Mouse (Mus musculus) hindbrain, postnatal 0 days (tissue): ENCODE data around the gene Mecom. TPM values are rescaled to one million over a fixed set of nuclear protein-coding genes. Genes with fewer than 3 reads are reported as not detected.

Experiments
- ATAC-seq: fragments of 200-750 bp; cut with Nextera tagmentation; 2 replicates; pipeline ENCODE4 v1.8.0; 2017; ENCODE audit warnings: mild to moderate bottlenecking, moderate TSS enrichment, moderate library complexity
- DNase-seq: peaks from one replicate; pipeline ENCODE4 v3.0.0-alpha.2; 2015; ENCODE audit warnings: low spot score
- H3K27ac ChIP-seq: fragments of 300-500 bp; sonication (generic); 2 replicates; pipeline ENCODE4 v1.5.1; 2014; ENCODE audit warnings: mild to moderate bottlenecking
- H3K27me3 ChIP-seq: fragments of 300-500 bp; sonication (generic); 2 replicates; pipeline ENCODE4 v1.6.1; 2014; ENCODE audit warnings: low read length, mixed read lengths; ENCODE audit not compliant: insufficient read depth
- H3K36me3 ChIP-seq: fragments of 300-500 bp; sonication (generic); 2 replicates; pipeline ENCODE4 v1.6.1; 2014; ENCODE audit warnings: low read length, mixed read lengths; ENCODE audit not compliant: insufficient read depth
- H3K4me1 ChIP-seq: fragments of 300-500 bp; sonication (generic); 2 replicates; pipeline ENCODE4 v1.6.1; 2014; ENCODE audit warnings: antibody characterized with exemption, low read length, mixed read lengths; ENCODE audit not compliant: insufficient read depth
- H3K4me2 ChIP-seq: fragments of 300-500 bp; sonication (generic); 2 replicates; pipeline ENCODE4 v1.6.1; 2014; ENCODE audit warnings: low read depth, mild to moderate bottlenecking, low read length, moderate library complexity, mixed read lengths
- H3K4me3 ChIP-seq: fragments of 300-500 bp; sonication (generic); 2 replicates; pipeline ENCODE4 v1.5.1; 2014; ENCODE audit warnings: low read length
- H3K9ac ChIP-seq: fragments of 300-500 bp; sonication (generic); replicated peaks from 2 replicates; pipeline ENCODE4 v1.6.1; 2014; ENCODE audit warnings: mild to moderate bottlenecking, low read length, moderate library complexity, mixed read lengths
- H3K9me3 ChIP-seq: fragments of 300-500 bp; sonication (generic); 2 replicates; pipeline ENCODE4 v1.6.1; 2016; ENCODE audit warnings: low read length, mixed read lengths
- CTCF ChIP-seq: IDR thresholded peaks from 2 replicates; pipeline ENCODE4 v1.5.1; 2016; ENCODE audit warnings: antibody characterized with exemption, control low read depth, low read depth
- WGBS: fragments of 180-500 bp; shearing (Covaris S2); extraction: QIAGEN DNeasy Blood & Tissue Kit; methylation state at CpG from one replicate; pipeline ENCODE4 v1.1.7; 2014; 5-methylcytosine and 5-hydroxymethylcytosine counted together
- polyA plus RNA-seq: library from polyadenylated mRNA; unstranded; fragments of >200 nt; fragmentation: Nextera tagmentation; extraction: Ambion mirVana; gene quantifications from 2 replicates; pipeline ENCODE4 v1.2.1, GENCODE M21; 2015
- total RNA-seq: library from RNA; depleted of rRNA; stranded (reverse); fragments of >200 nt; gene quantifications from 2 replicates; pipeline ENCODE4 v1.2.3, GENCODE M21; 2014

Mecom gene
- total and polyA plus RNA-seq, 2 experiments from 2014 or later, result 4.5 to 8.3 TPM

- no peaks in the 10 kb centered on the region for H3K4me1 ChIP-seq
- WGBS, result 74% methylated on average over 7 of the region's 7 CpGs
Measured at GRCm38 (mm10) chr3:30468068-30468835, 79.6 kb downstream of the Mecom start.

GRCm38 (mm10) chr3:30466031-30466650 lies 81.7 kb downstream of the Mecom start:
- Histone ChIP-seq H3K4me3 (no peak overlapping the region), H3K36me3 (no peaks in the 10 kb centered on the region), H3K4me2 (no peak overlapping the region), H3K27ac (no peak overlapping the region), H3K9me3 (no peaks in the 10 kb centered on the region), H3K9ac (no peak overlapping the region), H3K27me3 (no peaks in the 10 kb centered on the region), H3K4me1 (no peaks in the 10 kb centered on the region)
- TF ChIP-seq CTCF, result no peak
- DNase-seq, result no peak
- no peak for ATAC-seq
- WGBS, result 64% methylated on average over 11 of the region's 11 CpGs

More at GRCm38 (mm10) chr3:30468068-30468835, 79.6 kb downstream of the Mecom start:
- ATAC-seq (no peak), DNase-seq (no peak)
- Histone ChIP-seq H3K4me3 (no peak overlapping the region), H3K27ac (no peak overlapping the region), H3K36me3 (no peaks in the 10 kb centered on the region), H3K9me3 (no peaks in the 10 kb centered on the region), H3K9ac (no peak overlapping the region), H3K4me2 (no peak overlapping the region), H3K27me3 (0 out of 2 replicates have a peak, but pooled peaks cover 4% of the 10 kb centered on the region)
- TF ChIP-seq CTCF, result no peak

DNA sequence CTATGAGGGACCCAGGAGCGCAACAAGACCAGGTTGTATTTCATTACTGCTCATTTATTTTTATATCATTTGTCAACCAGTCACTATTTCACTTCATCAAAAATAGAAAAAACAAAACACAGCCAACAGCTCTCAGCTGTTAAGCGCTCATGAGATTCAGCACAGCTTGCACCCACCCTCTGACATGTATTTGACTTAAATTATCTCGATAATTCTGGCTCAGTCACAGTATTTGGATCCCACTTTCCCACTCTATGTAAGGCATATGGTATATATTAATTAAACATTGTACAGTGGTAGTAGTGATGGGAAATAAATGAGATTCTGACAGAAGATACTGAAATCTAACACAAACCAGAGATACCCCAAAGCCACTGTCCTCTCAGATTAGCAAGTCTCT lies 83.3 kb downstream of the Mecom start:
- Histone ChIP-seq H3K36me3 (no peaks in the 10 kb centered on the region), H3K9ac (no peak overlapping the region), H3K9me3 (no peaks in the 10 kb centered on the region), H3K4me3 (no peak overlapping the region), H3K4me1 (no peaks in the 10 kb centered on the region), H3K27ac (no peak overlapping the region), H3K27me3 (no peaks in the 10 kb centered on the region), H3K4me2 (no peak overlapping the region)
- DNase-seq, result no peak
- TF ChIP-seq CTCF, result no peak
- no peak for ATAC-seq
- 87% methylated on average over 3 of the region's 3 CpGs for WGBS

GRCm38 (mm10) chr3:30461831-30462230 lies 86.0 kb downstream of the Mecom start:
- H3K27me3 ChIP-seq, result no peaks in the 10 kb centered on the region
- H3K4me3 ChIP-seq, result no peak overlapping the region
- H3K36me3 ChIP-seq, result no peaks in the 10 kb centered on the region
- ATAC-seq (no peak), DNase-seq (no peak)
- no peak overlapping the region for H3K4me2 ChIP-seq
- WGBS, result 89% methylated on average over 2 of the region's 2 CpGs
- no peaks in the 10 kb centered on the region for H3K4me1 ChIP-seq
- no peaks in the 10 kb centered on the region for H3K9me3 ChIP-seq
- TF ChIP-seq CTCF, result no peak
- no peak overlapping the region for H3K9ac ChIP-seq
- no peak overlapping the region for H3K27ac ChIP-seq

- Histone ChIP-seq H3K9me3 (no peaks in the 10 kb centered on the region), H3K4me3 (no peak overlapping the region), H3K27ac (no peak overlapping the region), H3K4me1 (no peaks in the 10 kb centered on the region), H3K27me3 (no peaks in the 10 kb centered on the region), H3K36me3 (no peaks in the 10 kb centered on the region), H3K4me2 (no peak overlapping the region), H3K9ac (no peak overlapping the region)
- DNase-seq (peak; percentile 78), ATAC-seq (peak; percentile 70; the same call in 1 of the 2 replicates)
- TF ChIP-seq CTCF, result no peak
- WGBS, result 52% methylated on average over 9 of the region's 9 CpGs
Measured at GRCm38 (mm10) chr3:30460890-30461578, 86.8 kb downstream of the Mecom start.

DNA sequence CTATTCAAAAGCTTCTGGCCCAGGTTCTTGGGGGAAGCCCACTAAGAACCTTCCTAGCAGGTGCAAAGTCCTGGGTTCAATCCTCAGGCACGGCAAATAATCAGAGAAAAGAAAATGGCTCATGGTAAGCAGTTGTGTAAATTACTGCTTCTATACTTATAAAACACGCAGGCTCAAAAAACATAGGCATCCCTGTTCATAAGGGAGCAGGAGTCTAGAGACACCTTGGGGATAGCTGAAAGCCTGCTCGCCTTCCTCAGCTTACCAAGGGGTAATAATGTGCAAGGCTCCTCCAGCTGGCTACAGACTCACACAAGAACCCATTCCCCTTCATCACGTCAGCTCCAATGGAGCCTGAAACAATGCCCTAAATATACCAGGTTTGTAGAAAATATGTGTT lies 88.2 kb downstream of the Mecom start:
- ATAC-seq, result no peak
- no peaks in the 10 kb centered on the region for H3K4me1 ChIP-seq
- 86% methylated on average over 4 of the region's 4 CpGs for WGBS

More for the DNA sequence above, 88.2 kb downstream of the Mecom start:
- Histone ChIP-seq H3K4me3 (no peak overlapping the region), H3K27me3 (no peaks in the 10 kb centered on the region), H3K36me3 (no peaks in the 10 kb centered on the region), H3K4me2 (no peak overlapping the region), H3K9ac (no peak overlapping the region), H3K9me3 (no peaks in the 10 kb centered on the region), H3K27ac (no peak overlapping the region)
- TF ChIP-seq CTCF, result no peak
- no peak for DNase-seq
